Mouse (Mus musculus) liver, postnatal 0 days (tissue): ENCODE results near the gene Gm7982.
"Not testable (repeated sequence)": the region's sequence is repeated elsewhere in the genome, so short reads cannot be mapped to it uniquely, and the experiment has no call there.

Source experiments
- CTCF ChIP-seq: sonication (generic); IDR thresholded peaks from 2 replicates; pipeline ENCODE4 v1.5.1; 2016; ENCODE audit warnings: antibody characterized with exemption, low read depth
- EP300 ChIP-seq: IDR thresholded peaks from 2 replicates; pipeline ENCODE4 v1.6.1; 2016; ENCODE audit warnings: antibody characterized with exemption, low read depth, mild to moderate bottlenecking

- TF ChIP-seq CTCF, EP300: not testable (repeated sequence)
Observed at GRCm38 (mm10) chr5:95775690-95776089, 33.9 kb downstream of the Gm7982 start, which contains the start of gene E330014E10Rik.
